Mouse (Mus musculus) kidney, adult 2 months (tissue): Measurements from ENCODE around the gene Iqcn. TPM values are rescaled to one million over a fixed set of nuclear protein-coding genes. Genes with fewer than 3 reads are reported as not detected.

Source experiments
- DNase-seq: peaks from one replicate; pipeline ENCODE4 v3.0.0; 2021
- H3K27ac ChIP-seq: fragments of 200-500 bp; 2 replicates; pipeline ENCODE4 v1.5.1; 2012; ENCODE audit warnings: low read depth, low read length, control low read depth, inconsistent platforms; ENCODE audit not compliant: insufficient read depth
- H3K27me3 ChIP-seq: fragments of 200-500 bp; replicated peaks from 2 replicates; pipeline ENCODE4 v1.6.1; 2012; ENCODE audit warnings: mild to moderate bottlenecking, moderate library complexity, low read length, inconsistent platforms; ENCODE audit not compliant: control insufficient read depth, insufficient read depth
- H3K36me3 ChIP-seq: fragments of 200-500 bp; 2 replicates; pipeline ENCODE4 v1.6.1; 2012; ENCODE audit warnings: mild to moderate bottlenecking, moderate library complexity, low read length, inconsistent platforms; ENCODE audit not compliant: control insufficient read depth, insufficient read depth
- H3K4me1 ChIP-seq: fragments of 200-500 bp; 2 replicates; pipeline ENCODE4 v1.6.1; 2011; ENCODE audit warnings: low read length; ENCODE audit not compliant: control insufficient read depth, insufficient read depth
- H3K4me3 ChIP-seq: fragments of 200-500 bp; 2 replicates; pipeline ENCODE4 v1.5.1; 2011; ENCODE audit warnings: mild to moderate bottlenecking, low read depth, low read length, control low read depth; ENCODE audit not compliant: insufficient read depth
- CTCF ChIP-seq: fragments of 200-500 bp; conservative IDR thresholded peaks from 2 replicates; pipeline ENCODE4 v1.5.1; 2011; ENCODE audit warnings: low read depth, mild to moderate bottlenecking, control low read depth, low read length, moderate library complexity, mixed read lengths; ENCODE audit not compliant: insufficient read depth, insufficient read length
- POLR2A ChIP-seq: fragments of 200-500 bp; IDR thresholded peaks from one replicate; pipeline ENCODE4 v1.6.1; 2011; ENCODE audit warnings: low read depth, low read length, control low read depth
- WGBS: fragments of 180-500 bp; shearing (Covaris S2); methylation state at CpG from one replicate; pipeline ENCODE4 v1.1.7; 2018; 5-methylcytosine and 5-hydroxymethylcytosine counted together
- polyA plus RNA-seq: library from polyadenylated mRNA; depleted of rRNA; stranded (reverse); fragments of >200 nt; gene quantifications from 2 replicates; pipeline ENCODE4 v1.2.3, GENCODE M21; 2012

Iqcn gene
- polyA plus RNA-seq, 1 experiment = 0.03 TPM

GRCm38 (mm10) chr8:70696946-70697345 is 6.3 kb upstream of the Iqcn start:
- Histone ChIP-seq H3K4me3 (no peak overlapping the region), H3K27ac (peak overlapping the region; percentile 100), H3K27me3 (no peaks in the 10 kb centered on the region), H3K4me1 (peaks cover 34% of the 10 kb centered on the region), H3K36me3 (no peaks in the 10 kb centered on the region)
- peak; percentile 25 for DNase-seq
- TF ChIP-seq POLR2A = no peak
- TF ChIP-seq CTCF = no peak
- WGBS = 42% methylated on average over 4 of the region's 4 CpGs

DNA sequence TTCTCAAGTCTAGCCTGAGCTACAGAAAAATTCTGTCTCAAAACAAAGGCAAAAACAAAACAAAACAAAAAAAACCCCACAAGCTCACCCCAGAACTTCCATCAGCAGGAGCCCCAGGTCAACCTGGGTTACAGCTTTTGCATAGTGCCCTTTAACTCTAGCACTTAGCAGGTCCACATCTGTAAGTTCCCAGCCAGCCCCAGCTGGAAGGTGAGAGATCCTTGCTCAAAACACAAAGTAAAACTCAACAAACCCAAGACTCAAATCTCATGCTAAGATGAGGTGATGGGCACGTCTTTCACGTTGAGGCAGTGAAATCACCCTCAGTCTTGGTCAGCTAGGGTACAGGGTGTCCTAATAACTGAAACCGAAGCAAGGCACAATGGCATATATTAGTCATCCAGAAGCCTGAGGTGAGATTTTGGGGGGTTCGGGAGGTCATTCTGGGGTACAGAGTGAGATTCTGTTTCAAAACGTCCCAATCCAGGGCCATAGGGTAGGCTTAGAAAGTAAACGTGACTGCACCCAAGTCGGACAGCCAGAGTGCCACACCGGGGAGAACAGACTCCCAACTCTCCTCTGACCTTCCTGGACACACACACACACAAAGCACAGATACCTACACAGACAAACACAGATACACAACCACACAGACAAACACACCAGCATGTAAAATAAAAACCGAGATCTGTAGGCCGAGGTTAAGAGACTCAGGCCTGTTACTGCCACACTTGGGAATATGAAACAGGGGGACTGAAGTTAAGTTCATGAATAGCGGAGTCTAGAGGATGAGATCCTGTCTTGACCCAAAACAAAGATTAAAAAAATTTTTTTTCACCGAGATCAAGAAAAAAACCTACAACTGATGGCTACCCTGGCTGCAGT is 5.6 kb upstream of the Iqcn start:
- no peaks in the 10 kb centered on the region for H3K36me3 ChIP-seq
- peaks cover 32% of the 10 kb centered on the region for H3K4me1 ChIP-seq
- 62% methylated on average over 12 of the region's 12 CpGs for WGBS
- TF ChIP-seq POLR2A (no peak), CTCF (no peak)
- peak overlapping the region; percentile 100 for H3K27ac ChIP-seq
- H3K27me3 ChIP-seq = no peaks in the 10 kb centered on the region
- DNase-seq = no peak
- H3K4me3 ChIP-seq = peak overlapping the region; percentile 70

DNA sequence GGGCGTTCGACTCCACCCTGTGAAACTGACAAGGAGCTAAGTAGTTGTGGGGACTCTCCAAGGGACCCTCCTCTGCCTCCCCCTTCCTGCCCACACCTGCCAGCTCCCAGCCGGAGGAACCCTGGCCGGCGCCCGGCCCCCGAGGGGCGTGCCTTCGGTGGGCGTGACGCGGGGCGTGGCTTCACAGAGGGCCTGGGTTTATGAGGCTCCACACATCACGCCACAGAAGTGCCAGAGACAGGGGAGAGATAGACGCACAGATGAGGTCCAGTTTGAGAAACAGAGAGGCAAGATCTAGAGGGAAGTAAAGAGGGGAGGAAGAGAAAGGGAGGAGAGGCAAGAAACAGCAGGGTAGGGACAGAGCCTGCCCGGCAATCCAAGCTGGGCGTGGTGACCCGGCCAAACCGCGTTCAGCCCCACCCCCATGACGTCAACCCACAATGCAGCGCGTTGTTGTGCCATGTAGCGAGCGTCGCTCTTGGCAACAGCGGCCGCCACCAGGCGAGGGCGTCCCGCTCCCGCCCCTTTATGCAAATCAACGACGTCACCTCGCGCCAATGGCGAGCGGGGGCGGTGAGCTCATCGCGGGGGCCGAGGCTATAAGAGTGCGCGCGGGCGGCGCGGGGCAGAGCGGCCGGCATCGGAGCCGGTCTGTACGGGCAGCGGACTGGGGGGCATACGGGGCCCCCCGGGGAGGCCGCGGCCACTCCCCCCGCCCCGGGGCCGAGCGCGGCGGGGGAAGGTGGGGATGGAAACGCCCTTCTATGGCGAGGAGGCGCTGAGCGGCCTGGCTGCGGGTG is 4.7 kb upstream of the Iqcn start, which contains the start of gene Jund:
TSS of gene Jund (plus strand) at position 640 of the 800 bp plus-strand sequence.
- TF ChIP-seq CTCF = no peak
- peak; percentile 94 for TF ChIP-seq POLR2A
- peaks cover 32% of the 10 kb centered on the region for H3K4me1 ChIP-seq
- no peaks in the 10 kb centered on the region for H3K36me3 ChIP-seq
- WGBS = under 1% methylated on average over 52 of the region's 69 CpGs
- no peaks in the 10 kb centered on the region for H3K27me3 ChIP-seq
- peak within 1 kb of the TSS; percentile 70 for H3K4me3 ChIP-seq
- peak; percentile 99 for DNase-seq
- peak within 1 kb of the TSS; percentile 100 for H3K27ac ChIP-seq

DNA sequence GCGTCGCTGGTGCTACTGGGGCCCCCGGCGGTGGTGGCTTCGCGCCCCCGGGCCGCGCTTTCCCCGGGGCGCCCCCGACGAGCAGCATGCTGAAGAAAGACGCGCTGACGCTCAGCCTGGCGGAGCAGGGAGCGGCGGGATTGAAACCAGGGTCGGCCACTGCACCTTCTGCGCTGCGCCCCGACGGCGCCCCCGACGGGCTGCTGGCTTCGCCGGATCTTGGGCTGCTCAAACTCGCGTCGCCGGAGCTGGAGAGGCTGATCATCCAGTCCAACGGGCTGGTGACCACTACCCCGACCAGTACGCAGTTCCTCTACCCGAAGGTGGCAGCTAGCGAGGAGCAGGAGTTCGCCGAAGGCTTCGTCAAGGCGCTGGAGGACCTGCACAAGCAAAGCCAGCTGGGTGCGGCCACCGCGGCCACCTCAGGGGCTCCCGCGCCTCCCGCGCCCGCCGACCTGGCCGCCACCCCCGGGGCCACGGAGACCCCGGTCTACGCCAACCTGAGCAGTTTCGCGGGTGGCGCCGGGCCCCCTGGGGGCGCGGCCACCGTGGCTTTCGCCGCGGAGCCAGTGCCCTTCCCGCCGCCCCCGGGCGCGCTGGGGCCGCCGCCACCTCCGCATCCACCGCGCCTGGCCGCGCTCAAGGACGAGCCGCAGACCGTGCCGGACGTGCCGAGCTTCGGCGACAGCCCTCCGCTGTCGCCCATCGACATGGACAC is 4.0 kb upstream of the Iqcn start:
- peak overlapping the region; percentile 67 for H3K4me3 ChIP-seq
- no peaks in the 10 kb centered on the region for H3K36me3 ChIP-seq
- no peak for DNase-seq
- WGBS = under 1% methylated on average over 83 of the region's 89 CpGs
- no peak for TF ChIP-seq CTCF
- TF ChIP-seq POLR2A = no peak
- peak overlapping the region; percentile 92 for H3K27ac ChIP-seq
- H3K4me1 ChIP-seq = peaks cover 32% of the 10 kb centered on the region
- no peaks in the 10 kb centered on the region for H3K27me3 ChIP-seq

DNA sequence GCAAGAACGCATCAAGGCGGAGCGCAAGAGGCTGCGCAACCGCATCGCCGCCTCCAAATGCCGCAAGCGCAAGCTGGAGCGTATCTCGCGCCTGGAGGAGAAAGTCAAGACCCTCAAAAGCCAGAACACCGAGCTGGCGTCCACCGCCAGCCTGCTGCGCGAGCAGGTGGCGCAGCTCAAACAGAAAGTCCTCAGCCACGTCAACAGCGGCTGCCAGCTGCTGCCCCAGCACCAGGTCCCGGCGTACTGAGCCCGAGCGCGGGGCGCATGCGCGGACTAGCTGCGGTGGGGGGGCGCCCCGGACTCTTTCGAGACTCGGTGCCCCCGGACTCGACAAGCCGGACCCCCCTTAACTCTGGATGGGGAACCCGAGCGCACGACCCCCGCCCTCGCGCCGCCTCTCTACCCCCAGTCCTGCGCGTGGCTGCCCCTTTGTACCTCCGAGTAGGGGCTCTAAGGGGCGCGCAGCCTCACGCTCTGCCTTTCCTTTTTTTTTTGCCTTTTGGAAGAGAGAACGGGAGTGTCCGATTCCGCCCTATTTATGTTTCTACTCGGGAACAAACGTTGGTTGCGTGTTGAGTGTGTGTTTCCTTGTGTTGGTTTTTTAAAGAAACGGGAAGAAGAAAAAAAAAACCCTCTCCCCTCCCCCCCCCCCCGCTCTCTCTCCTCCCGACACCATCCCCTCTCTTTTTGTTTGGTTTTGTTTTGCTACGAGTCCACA is 3.3 kb upstream of the Iqcn start:
- Histone ChIP-seq H3K36me3 (no peaks in the 10 kb centered on the region), H3K4me3 (peak overlapping the region; percentile 67), H3K4me1 (peaks cover 32% of the 10 kb centered on the region), H3K27me3 (no peaks in the 10 kb centered on the region), H3K27ac (peak overlapping the region; percentile 92)
- TF ChIP-seq CTCF (no peak), POLR2A (peak; percentile 49)
- WGBS = under 1% methylated on average over 59 of the region's 59 CpGs
- peak; percentile 85 for DNase-seq

GRCm38 (mm10) chr8:70700555-70700922 is 2.7 kb upstream of the Iqcn start:
- TF ChIP-seq CTCF = peak; percentile 85
- peak; percentile 10 for TF ChIP-seq POLR2A
- 0% methylated on average over 20 of the region's 20 CpGs for WGBS
- DNase-seq = peak; percentile 96

More at GRCm38 (mm10) chr8:70700555-70700922, 2.7 kb upstream of the Iqcn start:
- H3K36me3 ChIP-seq = no peaks in the 10 kb centered on the region
- H3K27me3 ChIP-seq = no peaks in the 10 kb centered on the region
- peaks cover 31% of the 10 kb centered on the region for H3K4me1 ChIP-seq
- peak overlapping the region; percentile 67 for H3K4me3 ChIP-seq
- H3K27ac ChIP-seq = no peak overlapping the region
